Mouse (Mus musculus): ENCODE measurements around the gene Arhgef26. TPM values are rescaled to one million over a fixed set of nuclear protein-coding genes. Genes with fewer than 3 reads are reported as not detected.

Arhgef26 gene
- polyA plus RNA-seq (2015; fragmentation: Nextera tagmentation; extraction: Ambion mirVana): 13.0 and 15.7 TPM in 2 replicates

DNA sequence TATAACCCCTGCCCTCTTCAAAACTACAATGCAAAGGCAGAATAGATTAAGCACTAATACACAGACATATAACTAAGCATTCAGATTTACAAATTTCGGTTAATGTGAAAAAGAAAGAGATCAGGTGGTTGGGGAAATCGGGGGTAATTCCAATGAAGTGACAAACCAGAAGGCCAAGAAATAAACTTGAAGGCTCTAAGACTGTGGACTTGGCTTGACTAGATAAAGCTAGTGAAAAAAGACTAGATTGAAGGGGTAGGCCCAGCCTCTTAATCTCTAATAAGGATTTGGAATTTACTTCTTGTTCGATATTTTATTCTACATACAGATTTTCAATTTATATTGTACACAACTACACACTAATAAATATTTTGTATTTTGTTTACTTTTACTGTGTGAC is at the start of gene Arhgef26:
TSS of gene Arhgef26 (plus strand) at position 301 of the 400 bp plus-strand sequence.
- Histone ChIP-seq H3K36me3 (ENCODE audit: control insufficient read depth, insufficient read depth) (no peaks in the 10 kb centered on the region), H3K4me3 (ENCODE audit: low read depth, low read length) (peak within 1 kb of the TSS; percentile 85)
- WGBS: 82% methylated on average over 3 of the region's 3 CpGs

DNA sequence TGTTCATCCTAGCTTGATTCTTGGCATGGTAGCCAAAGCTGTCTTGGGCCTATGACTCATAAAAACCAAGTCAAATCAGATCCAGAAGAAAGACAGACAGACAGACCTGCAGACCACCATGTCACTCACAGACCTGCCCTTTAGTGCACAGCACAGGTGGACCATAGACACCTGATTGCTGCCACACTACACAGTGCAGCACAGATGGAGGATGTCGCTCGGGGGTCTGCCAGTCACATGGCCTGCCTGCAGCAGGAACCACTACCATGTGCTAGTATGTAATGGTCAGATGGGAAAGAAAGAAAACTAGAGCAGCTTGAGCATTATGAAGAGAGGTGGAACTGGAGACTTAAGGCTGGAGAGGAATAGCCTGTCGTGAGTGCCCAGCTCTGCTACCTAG is 27.7 kb upstream of the Arhgef26 start:
- no peaks in the 10 kb centered on the region for H3K4me1 ChIP-seq (replicated peaks; ENCODE audit: control insufficient read depth, insufficient read depth, low read length)
- no peaks in the 10 kb centered on the region for H3K9me3 ChIP-seq (ENCODE audit: control insufficient read depth)
- no peak overlapping the region for H3K4me3 ChIP-seq (ENCODE audit: low read depth, low read length)
- H3K36me3 ChIP-seq (ENCODE audit: control insufficient read depth, insufficient read depth): no peaks in the 10 kb centered on the region
- ATAC-seq: no peak
- no peaks in the 10 kb centered on the region for H3K27me3 ChIP-seq (replicated peaks; ENCODE audit: control insufficient read depth, insufficient read depth, low read length)
- no peak overlapping the region for H3K27ac ChIP-seq (ENCODE audit: low read depth, low read length)
- WGBS: 87% methylated on average over 3 of the region's 3 CpGs
- H3K4me2 ChIP-seq (replicated peaks; ENCODE audit: low read depth): no peak overlapping the region
- TF ChIP-seq CTCF (IDR thresholded peaks at IDR 0.05; ENCODE audit: low read depth): no peak
- no peak overlapping the region for H3K9ac ChIP-seq (ENCODE audit: low read depth, low read length)

More for the DNA sequence above, at the start of gene Arhgef26:
- no peak for ATAC-seq
- peak within 1 kb of the TSS; percentile 65 for H3K9ac ChIP-seq (ENCODE audit: low read depth, low read length)
- H3K27me3 ChIP-seq (replicated peaks; ENCODE audit: control insufficient read depth, insufficient read depth, low read length): no peaks in the 10 kb centered on the region
- H3K9me3 ChIP-seq (ENCODE audit: control insufficient read depth): no peaks in the 10 kb centered on the region
- no peak for TF ChIP-seq CTCF (IDR thresholded peaks at IDR 0.05; ENCODE audit: low read depth)
- H3K4me2 ChIP-seq (replicated peaks; ENCODE audit: low read depth): peak within 1 kb of the TSS; percentile 67
- peaks cover 7% of the 10 kb centered on the region; the same call in 1 of the 2 replicates for H3K4me1 ChIP-seq (replicated peaks; ENCODE audit: control insufficient read depth, insufficient read depth, low read length)
- H3K27ac ChIP-seq (ENCODE audit: low read depth, low read length): peak within 1 kb of the TSS; percentile 89

DNA sequence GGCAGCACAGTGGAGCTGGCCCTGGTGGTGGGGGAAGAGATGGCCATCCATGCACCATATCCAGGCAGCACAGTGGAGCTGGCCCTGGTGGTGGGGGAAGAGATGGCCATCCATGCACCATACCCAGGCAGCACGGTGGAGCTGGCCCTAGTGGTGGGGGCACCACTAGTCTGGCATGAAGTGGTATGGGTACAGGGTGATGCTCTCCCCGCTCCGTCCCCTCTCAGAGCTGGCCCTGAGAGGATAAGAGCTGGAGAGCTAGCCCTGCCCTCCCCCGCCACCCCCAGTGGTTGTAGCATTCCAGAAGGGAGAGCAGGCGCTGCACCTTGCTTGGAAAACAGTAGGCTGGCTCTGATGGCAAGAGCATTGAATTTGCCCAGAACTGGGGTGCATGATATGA is 26.9 kb upstream of the Arhgef26 start:
- Histone ChIP-seq H3K27ac (ENCODE audit: low read depth, low read length) (no peak overlapping the region), H3K36me3 (ENCODE audit: control insufficient read depth, insufficient read depth) (no peaks in the 10 kb centered on the region), H3K9ac (ENCODE audit: low read depth, low read length) (no peak overlapping the region), H3K27me3 (replicated peaks; ENCODE audit: control insufficient read depth, insufficient read depth, low read length) (no peaks in the 10 kb centered on the region), H3K4me3 (ENCODE audit: low read depth, low read length) (no peak overlapping the region), H3K4me2 (replicated peaks; ENCODE audit: low read depth) (no peak overlapping the region), H3K9me3 (ENCODE audit: control insufficient read depth) (no peaks in the 10 kb centered on the region), H3K4me1 (replicated peaks; ENCODE audit: control insufficient read depth, insufficient read depth, low read length) (no peaks in the 10 kb centered on the region)
- no peak for TF ChIP-seq CTCF (IDR thresholded peaks at IDR 0.05; ENCODE audit: low read depth)
- no peak for ATAC-seq
- WGBS: 89% methylated on average over 5 of the region's 5 CpGs

DNA sequence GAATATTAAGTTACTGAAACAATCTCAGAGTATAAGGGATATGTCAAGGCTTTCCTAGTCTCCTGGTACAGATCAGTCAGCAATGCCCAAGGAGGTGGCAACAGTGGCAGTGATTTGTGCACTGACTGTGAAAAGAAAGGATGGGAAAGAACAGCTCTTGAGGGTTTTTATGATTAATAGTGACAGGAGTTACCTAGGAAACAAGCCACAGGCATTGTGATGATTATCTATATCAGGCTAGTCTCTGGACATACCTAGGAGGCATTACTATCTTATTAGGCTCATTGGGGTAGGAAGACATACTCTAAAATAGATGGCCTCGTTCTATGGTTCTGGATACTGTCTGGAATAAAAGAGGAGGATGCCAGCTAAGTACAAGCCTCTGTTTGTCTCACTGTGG is 13.4 kb upstream of the Arhgef26 start:
- no peaks in the 10 kb centered on the region for H3K4me1 ChIP-seq (replicated peaks; ENCODE audit: control insufficient read depth, insufficient read depth, low read length)
- no peaks in the 10 kb centered on the region for H3K36me3 ChIP-seq (ENCODE audit: control insufficient read depth, insufficient read depth)
- 65% methylated on average over 1 of the region's 1 CpGs for WGBS
- no peak overlapping the region for H3K9ac ChIP-seq (ENCODE audit: low read depth, low read length)
- H3K4me3 ChIP-seq (ENCODE audit: low read depth, low read length): no peak overlapping the region
- no peak for TF ChIP-seq CTCF (IDR thresholded peaks at IDR 0.05; ENCODE audit: low read depth)
- no peaks in the 10 kb centered on the region for H3K27me3 ChIP-seq (replicated peaks; ENCODE audit: control insufficient read depth, insufficient read depth, low read length)
- H3K9me3 ChIP-seq (ENCODE audit: control insufficient read depth): no peaks in the 10 kb centered on the region
- no peak for ATAC-seq
- H3K4me2 ChIP-seq (replicated peaks; ENCODE audit: low read depth): no peak overlapping the region
- H3K27ac ChIP-seq (ENCODE audit: low read depth, low read length): no peak overlapping the region

DNA sequence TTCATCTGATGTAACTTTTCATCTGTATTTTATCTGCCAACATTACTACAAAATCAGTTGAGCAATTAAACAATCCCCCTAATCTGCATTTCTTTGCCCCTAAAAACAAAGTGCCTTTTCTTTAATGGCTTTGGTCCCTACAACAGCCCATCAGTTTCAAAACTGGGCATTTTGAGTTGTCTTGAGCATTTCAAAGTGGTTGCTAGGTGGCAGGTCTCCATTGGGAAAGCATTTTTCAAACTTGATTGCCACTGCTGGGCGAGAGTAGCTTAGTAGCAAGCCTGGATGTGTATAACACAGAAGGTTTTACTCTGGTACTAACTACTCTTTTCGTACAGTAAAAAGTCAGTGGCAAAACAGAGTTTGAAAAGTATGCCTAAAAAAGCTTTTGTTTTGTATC is 10.2 kb upstream of the Arhgef26 start:
- no peak for TF ChIP-seq CTCF (IDR thresholded peaks at IDR 0.05; ENCODE audit: low read depth)
- H3K36me3 ChIP-seq (ENCODE audit: control insufficient read depth, insufficient read depth): no peaks in the 10 kb centered on the region
- H3K27me3 ChIP-seq (replicated peaks; ENCODE audit: control insufficient read depth, insufficient read depth, low read length): no peaks in the 10 kb centered on the region
- H3K4me2 ChIP-seq (replicated peaks; ENCODE audit: low read depth): no peak overlapping the region
- WGBS: 81% methylated on average over 2 of the region's 2 CpGs
- H3K9me3 ChIP-seq (ENCODE audit: control insufficient read depth): no peaks in the 10 kb centered on the region
- no peak overlapping the region for H3K27ac ChIP-seq (ENCODE audit: low read depth, low read length)
- no peak overlapping the region for H3K4me3 ChIP-seq (ENCODE audit: low read depth, low read length)
- H3K9ac ChIP-seq (ENCODE audit: low read depth, low read length): no peak overlapping the region
- no peak for ATAC-seq
- no peaks in the 10 kb centered on the region for H3K4me1 ChIP-seq (replicated peaks; ENCODE audit: control insufficient read depth, insufficient read depth, low read length)

DNA sequence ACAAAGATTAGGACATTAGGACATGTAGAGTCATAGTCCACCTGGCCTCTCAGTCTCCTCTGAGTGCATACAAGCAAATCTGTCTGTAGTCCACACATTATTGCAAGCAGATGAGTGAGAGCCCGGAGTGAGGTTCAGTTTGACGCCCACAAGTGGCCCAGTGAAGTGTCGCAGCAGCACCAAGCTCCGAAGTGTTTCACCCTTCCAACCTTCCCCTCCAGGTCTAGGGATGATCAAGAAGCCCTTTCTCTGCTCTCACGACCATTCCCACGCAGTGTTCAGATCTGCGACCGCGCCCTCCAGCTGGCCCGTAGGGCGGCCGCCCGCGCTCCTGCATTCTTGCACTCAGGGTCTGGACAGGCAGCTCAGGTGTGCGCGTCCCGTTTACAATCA is 313 bp downstream of the Arhgef26 start:
- peak; percentile 30; the same call in 1 of the 2 replicates for TF ChIP-seq CTCF (IDR thresholded peaks at IDR 0.05; ENCODE audit: low read depth)
- peak overlapping the region; percentile 65 for H3K9ac ChIP-seq (ENCODE audit: low read depth, low read length)
- H3K9me3 ChIP-seq (ENCODE audit: control insufficient read depth): no peaks in the 10 kb centered on the region
- 1% methylated on average over 17 of the region's 17 CpGs for WGBS
- no peaks in the 10 kb centered on the region for H3K36me3 ChIP-seq (ENCODE audit: control insufficient read depth, insufficient read depth)
- peak; percentile 52 for ATAC-seq
- H3K4me2 ChIP-seq (replicated peaks; ENCODE audit: low read depth): peak overlapping the region; percentile 67
- H3K27ac ChIP-seq (ENCODE audit: low read depth, low read length): peak overlapping the region; percentile 89
- H3K4me3 ChIP-seq (ENCODE audit: low read depth, low read length): peak overlapping the region; percentile 85
- H3K27me3 ChIP-seq (replicated peaks; ENCODE audit: control insufficient read depth, insufficient read depth, low read length): no peaks in the 10 kb centered on the region
- peaks cover 11% of the 10 kb centered on the region; the same call in 1 of the 2 replicates for H3K4me1 ChIP-seq (replicated peaks; ENCODE audit: control insufficient read depth, insufficient read depth, low read length)

Data from intestine, postnatal 0 days (tissue).